Mouse (Mus musculus): Measurements from ENCODE around the gene Gm3269. TPM values are rescaled to one million over a fixed set of nuclear protein-coding genes. Genes with fewer than 3 reads are reported as not detected.
"Not testable (repeated sequence)": the region's sequence is repeated elsewhere in the genome, so short reads cannot be mapped to it uniquely, and the experiment has no call there.

Gm3269 gene
- polyA plus RNA-seq (2014; fragmentation: Nextera tagmentation; extraction: Ambion mirVana), result not detected in 2 replicates

- H3K4me3 ChIP-seq (ENCODE audit: low read depth, low read length); DNase-seq (ENCODE audit: low spot score); H3K4me1 ChIP-seq (replicated peaks; ENCODE audit: control insufficient read depth, insufficient read depth, low read length); H3K27me3 ChIP-seq (replicated peaks; ENCODE audit: control insufficient read depth, insufficient read depth, low read length); H3K4me2 ChIP-seq; ATAC-seq (replicated peaks; ENCODE audit: low FRiP score); H3K36me3 ChIP-seq (ENCODE audit: control insufficient read depth, insufficient read depth, low read length); H3K9ac ChIP-seq (ENCODE audit: low read depth, low read length); H3K27ac ChIP-seq (ENCODE audit: low read depth, low read length); H3K9me3 ChIP-seq (ENCODE audit: control insufficient read depth, low read length): not testable (repeated sequence)
- no CpG with 5 or more reads among the region's 4 CpGs for WGBS
These were observed at the start of gene Gm3269 for GRCm38 (mm10) chr14:4837806-4838205. Gm3269 (plus strand) TSS chr14:4838106.

DNA sequence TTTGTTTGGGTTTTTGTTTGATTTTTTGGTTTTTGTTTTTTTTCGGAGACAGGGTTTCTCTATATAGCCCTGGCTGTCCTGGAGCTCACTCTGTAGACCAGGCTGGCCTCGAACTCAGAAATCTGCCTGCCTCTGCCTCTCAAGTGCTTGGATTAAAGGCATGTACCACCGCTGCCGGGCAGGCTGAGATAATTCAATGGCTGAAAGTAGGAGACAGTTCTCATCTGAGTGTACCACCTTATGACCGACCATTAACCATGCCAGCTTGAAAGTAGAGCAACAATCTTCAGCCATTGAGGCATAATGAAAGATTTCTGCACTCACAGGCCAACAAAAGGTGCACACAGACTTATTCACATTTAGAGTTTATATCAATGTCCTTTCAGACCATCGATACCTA, 31.5 kb upstream of the Gm3269 start:
- 76% methylated on average over 6 of the region's 6 CpGs for WGBS
- not testable (repeated sequence) for H3K4me2 ChIP-seq; H3K9me3 ChIP-seq (ENCODE audit: control insufficient read depth, low read length); H3K36me3 ChIP-seq (ENCODE audit: control insufficient read depth, insufficient read depth, low read length); ATAC-seq (replicated peaks; ENCODE audit: low FRiP score); H3K9ac ChIP-seq (ENCODE audit: low read depth, low read length); H3K4me3 ChIP-seq (ENCODE audit: low read depth, low read length); H3K27me3 ChIP-seq (replicated peaks; ENCODE audit: control insufficient read depth, insufficient read depth, low read length); H3K4me1 ChIP-seq (replicated peaks; ENCODE audit: control insufficient read depth, insufficient read depth, low read length); DNase-seq (ENCODE audit: low spot score); H3K27ac ChIP-seq (ENCODE audit: low read depth, low read length)

- not testable (repeated sequence) for H3K4me3 ChIP-seq (ENCODE audit: low read depth, low read length); H3K9me3 ChIP-seq (ENCODE audit: control insufficient read depth, low read length); DNase-seq (ENCODE audit: low spot score); H3K27ac ChIP-seq (ENCODE audit: low read depth, low read length); H3K4me2 ChIP-seq; H3K4me1 ChIP-seq (replicated peaks; ENCODE audit: control insufficient read depth, insufficient read depth, low read length); H3K27me3 ChIP-seq (replicated peaks; ENCODE audit: control insufficient read depth, insufficient read depth, low read length); H3K9ac ChIP-seq (ENCODE audit: low read depth, low read length); ATAC-seq (replicated peaks; ENCODE audit: low FRiP score); H3K36me3 ChIP-seq (ENCODE audit: control insufficient read depth, insufficient read depth, low read length)
- WGBS, result 80% methylated on average over 4 of the region's 7 CpGs
These were observed 16.0 kb upstream of the Gm3269 start for GRCm38 (mm10) chr14:4821950-4822349.

DNA sequence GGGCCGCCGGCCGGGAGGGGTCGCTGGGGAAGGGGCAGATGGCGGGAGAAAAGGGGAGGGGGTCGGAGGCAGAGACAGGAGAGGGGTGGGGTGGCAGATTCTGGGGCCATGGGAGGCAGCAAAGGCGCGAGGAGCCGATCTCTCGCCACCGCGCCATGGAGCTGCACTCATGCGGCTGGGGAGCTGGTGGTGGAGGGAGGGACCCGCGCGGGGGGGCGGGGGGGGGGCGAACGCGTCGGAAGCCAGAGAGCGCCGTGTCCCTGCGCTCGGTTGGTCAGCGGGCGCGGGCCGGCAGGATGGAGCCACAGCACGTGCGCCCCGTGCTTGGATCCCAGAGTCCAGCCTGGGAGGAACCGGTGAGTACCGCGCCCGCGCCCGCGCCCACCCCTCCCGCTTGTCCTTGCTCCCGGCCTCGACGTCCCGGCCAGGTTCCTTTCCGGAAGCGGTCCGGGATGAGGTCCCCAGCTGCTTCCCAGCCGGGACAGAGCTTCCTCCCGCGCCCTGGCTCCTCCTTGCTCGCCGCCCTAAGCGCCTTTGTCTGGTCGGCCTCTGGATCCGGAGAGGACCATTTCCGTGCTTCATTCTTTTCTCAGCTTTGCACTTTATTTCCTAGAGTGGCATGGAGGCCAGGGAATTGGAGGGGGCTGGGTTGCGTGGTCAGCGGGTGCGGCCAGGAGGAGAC, 17.5 kb downstream of the Gm3269 start, which contains the start of gene Gm3264:
Gene Gm3264, plus strand, starts transcription at position 278 of the 682 bp plus-strand sequence.
- DNase-seq (ENCODE audit: low spot score), result peak; percentile 16
- H3K4me2 ChIP-seq, result peak within 1 kb of the TSS; percentile 39
- not testable (repeated sequence) for H3K27ac ChIP-seq (ENCODE audit: low read depth, low read length); H3K27me3 ChIP-seq (replicated peaks; ENCODE audit: control insufficient read depth, insufficient read depth, low read length); H3K9me3 ChIP-seq (ENCODE audit: control insufficient read depth, low read length); H3K4me3 ChIP-seq (ENCODE audit: low read depth, low read length); H3K36me3 ChIP-seq (ENCODE audit: control insufficient read depth, insufficient read depth, low read length); ATAC-seq (replicated peaks; ENCODE audit: low FRiP score); H3K9ac ChIP-seq (ENCODE audit: low read depth, low read length); H3K4me1 ChIP-seq (replicated peaks; ENCODE audit: control insufficient read depth, insufficient read depth, low read length)
- WGBS, result 8% methylated on average over 27 of the region's 59 CpGs

- H3K4me3 ChIP-seq (ENCODE audit: low read depth, low read length); H3K9me3 ChIP-seq (ENCODE audit: control insufficient read depth, low read length); H3K4me2 ChIP-seq; H3K36me3 ChIP-seq (ENCODE audit: control insufficient read depth, insufficient read depth, low read length); H3K9ac ChIP-seq (ENCODE audit: low read depth, low read length); ATAC-seq (replicated peaks; ENCODE audit: low FRiP score); H3K4me1 ChIP-seq (replicated peaks; ENCODE audit: control insufficient read depth, insufficient read depth, low read length); H3K27ac ChIP-seq (ENCODE audit: low read depth, low read length); DNase-seq (ENCODE audit: low spot score); H3K27me3 ChIP-seq (replicated peaks; ENCODE audit: control insufficient read depth, insufficient read depth, low read length): not testable (repeated sequence)
- 60% methylated on average over 1 of the region's 3 CpGs for WGBS
These were observed 54.2 kb downstream of the Gm3269 start, which contains the start of gene Gm3278 for GRCm38 (mm10) chr14:4892116-4892515. Gm3278 (plus strand) TSS chr14:4892416.

Other genes starting within 250 kb of the Gm3269 start
- not detected in 2 replicates for gene Gm8159, start 205.8 kb upstream of the Gm3269 start, polyA plus RNA-seq (2014; fragmentation: Nextera tagmentation; extraction: Ambion mirVana)
- not detected in 2 replicates for gene Gm3239, start 173.9 kb upstream of the Gm3269 start, polyA plus RNA-seq (2014; fragmentation: Nextera tagmentation; extraction: Ambion mirVana)
- not detected in 2 replicates for gene Gm7876, start 128.9 kb upstream of the Gm3269 start, polyA plus RNA-seq (2014; fragmentation: Nextera tagmentation; extraction: Ambion mirVana)
- gene Gm3252, start 111.3 kb upstream of the Gm3269 start, polyA plus RNA-seq (2014; fragmentation: Nextera tagmentation; extraction: Ambion mirVana), result not detected in 2 replicates
- gene Gm9602, start 61.8 kb upstream of the Gm3269 start, polyA plus RNA-seq (2014; fragmentation: Nextera tagmentation; extraction: Ambion mirVana), result not detected in 2 replicates
- gene Gm3264, start 17.5 kb downstream of the Gm3269 start, polyA plus RNA-seq (2014; fragmentation: Nextera tagmentation; extraction: Ambion mirVana), result 0.23 TPM in 1 of 2 replicates, not detected in the other
- not detected in 2 replicates for gene Gm3278, start 54.3 kb downstream of the Gm3269 start, polyA plus RNA-seq (2014; fragmentation: Nextera tagmentation; extraction: Ambion mirVana)
- gene Gm8297, start 145.8 kb downstream of the Gm3269 start, polyA plus RNA-seq (2014; fragmentation: Nextera tagmentation; extraction: Ambion mirVana), result not detected in 2 replicates
- not detected in 2 replicates for gene Gm3298, start 177.8 kb downstream of the Gm3269 start, polyA plus RNA-seq (2014; fragmentation: Nextera tagmentation; extraction: Ambion mirVana)
- not detected in 2 replicates for gene 4930555G01Rik, start 212.5 kb downstream of the Gm3269 start, polyA plus RNA-seq (2014; fragmentation: Nextera tagmentation; extraction: Ambion mirVana)
- gene Gm8281, start 232.9 kb downstream of the Gm3269 start, polyA plus RNA-seq (2014; fragmentation: Nextera tagmentation; extraction: Ambion mirVana), result 0.35 and 0.38 TPM in 2 replicates

Data from liver, embryonic 11.5 days (tissue).